Mouse (Mus musculus) CH12.LX (cell line): ENCODE data around the gene Hsd11b2.

ENCODE experiments used
- CTCF ChIP-seq, 2 experiments: IDR thresholded peaks in 1 of 2; conservative IDR thresholded peaks in 1 of 2; 2 replicates each; pipeline ENCODE4 v1.5.1; 2011 to 2012; ENCODE audit warnings: low read depth in 2 of 2, low read length in 2 of 2, improper control_type of control experiment in 1 of 2, inconsistent platforms in 1 of 2, mild to moderate bottlenecking in 1 of 2, moderate library complexity in 1 of 2
- MAZ ChIP-seq: IDR thresholded peaks from 2 replicates; pipeline ENCODE4 v1.6.1; 2012; ENCODE audit warnings: low read depth, mild to moderate bottlenecking, inconsistent platforms, low read length, improper control_type of control experiment, moderate library complexity
- MXI1 ChIP-seq: IDR thresholded peaks from 2 replicates; pipeline ENCODE4 v1.6.1; 2011; ENCODE audit warnings: mild to moderate bottlenecking, low read depth, low read length, improper control_type of control experiment
- MYC ChIP-seq: IDR thresholded peaks from 2 replicates; pipeline ENCODE4 v1.6.1; 2011; ENCODE audit warnings: low read depth, mild to moderate bottlenecking, improper control_type of control experiment, low read length
- NRF1 ChIP-seq: IDR thresholded peaks from 2 replicates; pipeline ENCODE4 v1.6.1; 2014; ENCODE audit warnings: low read depth, mild to moderate bottlenecking, inconsistent platforms, low read length, improper control_type of control experiment, moderate library complexity
- RAD21 ChIP-seq: IDR thresholded peaks from 2 replicates; pipeline ENCODE4 v1.6.1; 2011; ENCODE audit warnings: low read depth, mild to moderate bottlenecking, low read length, improper control_type of control experiment, moderate library complexity
- SIN3A ChIP-seq: IDR thresholded peaks from 2 replicates; pipeline ENCODE4 v1.6.1; 2012; ENCODE audit warnings: low read length, improper control_type of control experiment, inconsistent platforms
- ZC3H11A ChIP-seq: IDR thresholded peaks from 2 replicates; pipeline ENCODE4 v1.6.1; 2012; ENCODE audit warnings: low read depth, mild to moderate bottlenecking, inconsistent platforms, low read length, improper control_type of control experiment
- ZKSCAN1 ChIP-seq: IDR thresholded peaks from 2 replicates; pipeline ENCODE4 v1.6.1; 2012; ENCODE audit warnings: low read depth, inconsistent platforms, low read length, improper control_type of control experiment, borderline replicate concordance
- ZMIZ1 ChIP-seq: IDR thresholded peaks from 2 replicates; pipeline ENCODE4 v1.6.1; 2012; ENCODE audit warnings: low read depth, mild to moderate bottlenecking, inconsistent platforms, low read length, improper control_type of control experiment

DNA sequence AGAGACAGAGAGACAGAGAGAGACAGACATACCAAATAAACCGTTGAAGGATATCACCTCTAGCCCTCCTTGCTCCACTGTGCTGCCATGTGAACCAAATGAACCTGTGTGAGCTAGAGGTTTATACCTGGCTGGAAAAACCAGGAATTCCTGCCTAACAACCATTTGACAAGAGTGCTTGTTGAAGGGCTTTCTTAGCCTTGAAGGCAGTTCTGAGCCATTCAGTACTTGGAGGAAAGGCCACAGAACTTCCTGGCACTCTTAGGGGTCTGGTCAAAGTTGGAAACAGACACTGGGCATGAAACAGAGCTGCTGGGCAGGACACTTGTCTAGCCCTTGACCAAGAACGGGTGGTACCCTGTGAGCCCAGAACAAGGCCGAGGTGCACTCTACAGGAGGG is 24.0 kb upstream of the Hsd11b2 start:
- no peak for TF ChIP-seq MAZ
- no peak for TF ChIP-seq NRF1
- TF ChIP-seq SIN3A: no peak
- no peak for TF ChIP-seq MXI1
- no peak for TF ChIP-seq ZMIZ1
- TF ChIP-seq ZKSCAN1: no peak
- no peak for TF ChIP-seq RAD21
- TF ChIP-seq MYC: no peak
- no peak for TF ChIP-seq CTCF (conservative IDR thresholded peaks at IDR 0.05 in 1 of 2, IDR thresholded peaks at IDR 0.05 in 1 of 2; ENCODE audit: low read depth in 2 of 2, low read length in 2 of 2)
- no peak for TF ChIP-seq ZC3H11A
